Mouse (Mus musculus) neural tube, embryonic 13.5 days (tissue): ENCODE measurements around the gene Bola1. TPM values are rescaled to one million over a fixed set of nuclear protein-coding genes. Genes with fewer than 3 reads are reported as not detected.
"Not testable (repeated sequence)": the region's sequence is repeated elsewhere in the genome, so short reads cannot be mapped to it uniquely, and the experiment has no call there.

Experiments used
- ATAC-seq: fragments of 200-750 bp; cut with Nextera tagmentation; 2 replicates; pipeline ENCODE4 v1.8.0; 2017; ENCODE audit warnings: low read depth, mild to moderate bottlenecking, moderate TSS enrichment, moderate library complexity
- H3K27ac ChIP-seq: fragments of 300-500 bp; sonication (generic); replicated peaks from 2 replicates; pipeline ENCODE4 v1.5.1; 2015; ENCODE audit warnings: moderate library complexity, mild to moderate bottlenecking, inconsistent platforms
- H3K27me3 ChIP-seq: fragments of 300-500 bp; sonication (generic); 2 replicates; pipeline ENCODE4 v1.6.1; 2015; ENCODE audit warnings: mild to moderate bottlenecking, inconsistent platforms
- H3K36me3 ChIP-seq: fragments of 300-500 bp; sonication (generic); 2 replicates; pipeline ENCODE4 v1.6.1; 2015; ENCODE audit warnings: mild to moderate bottlenecking, inconsistent platforms
- H3K4me1 ChIP-seq: fragments of 300-500 bp; sonication (generic); replicated peaks from 2 replicates; pipeline ENCODE4 v1.6.1; 2015; ENCODE audit warnings: inconsistent platforms
- H3K4me2 ChIP-seq: fragments of 300-500 bp; sonication (generic); 2 replicates; pipeline ENCODE4 v1.6.1; 2015; ENCODE audit warnings: inconsistent platforms, mild to moderate bottlenecking, moderate library complexity
- H3K4me3 ChIP-seq: fragments of 300-500 bp; sonication (generic); 2 replicates; pipeline ENCODE4 v1.5.1; 2015; ENCODE audit warnings: mild to moderate bottlenecking, inconsistent platforms
- H3K9ac ChIP-seq: fragments of 300-500 bp; sonication (generic); 2 replicates; pipeline ENCODE4 v1.6.1; 2015; ENCODE audit warnings: moderate library complexity, mild to moderate bottlenecking, inconsistent platforms
- H3K9me3 ChIP-seq: fragments of 300-500 bp; sonication (generic); 2 replicates; pipeline ENCODE4 v1.6.1; 2016; ENCODE audit warnings: inconsistent platforms
- WGBS: fragments of 180-500 bp; shearing (Covaris S2); methylation state at CpG from one replicate; pipeline ENCODE4 v1.1.7; 2015; 5-methylcytosine and 5-hydroxymethylcytosine counted together
- polyA plus RNA-seq: library from polyadenylated mRNA; unstranded; fragments of >200 nt; fragmentation: Nextera tagmentation; extraction: Ambion mirVana; gene quantifications from 2 replicates; pipeline ENCODE4 v1.2.1, GENCODE M21; 2015

Bola1 gene
- polyA plus RNA-seq, 1 experiment from 2014 or later = 63.0 TPM

- peak overlapping the region; percentile 73 for H3K4me2 ChIP-seq
- peak overlapping the region; percentile 67 for H3K4me3 ChIP-seq
- peak overlapping the region; percentile 89 for H3K27ac ChIP-seq
- peaks cover 37% of the 10 kb centered on the region for H3K4me1 ChIP-seq
- ATAC-seq = peak; percentile 48
- H3K27me3 ChIP-seq = no peaks in the 10 kb centered on the region
- H3K36me3 ChIP-seq = peaks cover 36% of the 10 kb centered on the region
- 45% methylated on average over 12 of the region's 12 CpGs for WGBS
- peak overlapping the region; percentile 89 for H3K9ac ChIP-seq
- no peaks in the 10 kb centered on the region for H3K9me3 ChIP-seq
Measured at GRCm38 (mm10) chr3:96181510-96182381, 37.8 kb downstream of the Bola1 start.

- peaks cover 41% of the 10 kb centered on the region for H3K4me1 ChIP-seq
- no peaks in the 10 kb centered on the region for H3K27me3 ChIP-seq
- H3K4me3 ChIP-seq = peak within 1 kb of the TSS; percentile 67
- ATAC-seq = peak; percentile 77
- WGBS = 1% methylated on average over 13 of the region's 23 CpGs
- peak within 1 kb of the TSS; percentile 73 for H3K4me2 ChIP-seq
- peaks cover 42% of the 10 kb centered on the region for H3K36me3 ChIP-seq
- peak within 1 kb of the TSS; percentile 89 for H3K27ac ChIP-seq
- H3K9ac ChIP-seq = peak within 1 kb of the TSS; percentile 89
- H3K9me3 ChIP-seq = no peaks in the 10 kb centered on the region
Measured at GRCm38 (mm10) chr3:96180727-96181477, 38.6 kb downstream of the Bola1 start, which contains the start of gene Sv2a. Gene Sv2a (plus strand): TSS chr3:96181151.

- Histone ChIP-seq H3K36me3 (peaks cover 44% of the 10 kb centered on the region), H3K27me3 (no peaks in the 10 kb centered on the region), H3K27ac (0 out of 2 replicates have a peak overlapping the region, but pooled peaks have one; percentile 28), H3K4me2 (no peak overlapping the region), H3K4me3 (no peak overlapping the region), H3K9me3 (no peaks in the 10 kb centered on the region), H3K9ac (no peak overlapping the region), H3K4me1 (peaks cover 50% of the 10 kb centered on the region)
- no peak for ATAC-seq
- WGBS = 66% methylated on average over 4 of the region's 4 CpGs
Measured at GRCm38 (mm10) chr3:96179531-96179930, 40.0 kb downstream of the Bola1 start.

GRCm38 (mm10) chr3:96178902-96179301, 40.6 kb downstream of the Bola1 start:
- H3K27ac ChIP-seq = no peak overlapping the region
- H3K4me1 ChIP-seq = peaks cover 53% of the 10 kb centered on the region
- no peak for ATAC-seq
- peaks cover 46% of the 10 kb centered on the region for H3K36me3 ChIP-seq
- H3K27me3 ChIP-seq = no peaks in the 10 kb centered on the region
- no peak overlapping the region for H3K4me3 ChIP-seq
- H3K9ac ChIP-seq = no peak overlapping the region
- no peak overlapping the region for H3K4me2 ChIP-seq
- 90% methylated on average over 2 of the region's 2 CpGs for WGBS
- H3K9me3 ChIP-seq = no peaks in the 10 kb centered on the region

GRCm38 (mm10) chr3:96178427-96178826, 41.1 kb downstream of the Bola1 start:
- Histone ChIP-seq H3K9ac (no peak overlapping the region), H3K36me3 (peaks cover 48% of the 10 kb centered on the region), H3K4me3 (no peak overlapping the region), H3K4me2 (no peak overlapping the region), H3K9me3 (no peaks in the 10 kb centered on the region), H3K4me1 (peaks cover 57% of the 10 kb centered on the region), H3K27ac (no peak overlapping the region), H3K27me3 (no peaks in the 10 kb centered on the region)
- 94% methylated on average over 4 of the region's 4 CpGs for WGBS
- ATAC-seq = no peak

GRCm38 (mm10) chr3:96175251-96175650, 44.3 kb downstream of the Bola1 start:
- Histone ChIP-seq H3K4me3 (no peak overlapping the region), H3K36me3 (peaks cover 48% of the 10 kb centered on the region), H3K4me2 (no peak overlapping the region), H3K27ac (no peak overlapping the region), H3K27me3 (no peaks in the 10 kb centered on the region), H3K9me3 (no peaks in the 10 kb centered on the region), H3K4me1 (peaks cover 50% of the 10 kb centered on the region), H3K9ac (no peak overlapping the region)
- WGBS = 97% methylated on average over 6 of the region's 6 CpGs
- ATAC-seq = no peak

- not testable (repeated sequence) for H3K9ac ChIP-seq, H3K27ac ChIP-seq, ATAC-seq, H3K9me3 ChIP-seq, H3K27me3 ChIP-seq
- Histone ChIP-seq H3K4me1 (peaks cover 47% of the 10 kb centered on the region), H3K4me2 (0 out of 2 replicates have a peak overlapping the region, but pooled peaks have one; percentile 18), H3K36me3 (peaks cover 48% of the 10 kb centered on the region), H3K4me3 (0 out of 2 replicates have a peak overlapping the region, but pooled peaks have one; percentile 74)
- WGBS = 88% methylated on average over 4 of the region's 4 CpGs
Measured at GRCm38 (mm10) chr3:96174042-96174441, 45.5 kb downstream of the Bola1 start.

GRCm38 (mm10) chr3:96173185-96173584, 46.3 kb downstream of the Bola1 start:
- Histone ChIP-seq H3K9me3 (no peaks in the 10 kb centered on the region), H3K9ac (peak overlapping the region; percentile 90)

GRCm38 (mm10) chr3:96172197-96173178, 47.0 kb downstream of the Bola1 start, which contains the start of gene Sf3b4:
Gene Sf3b4 (plus strand): TSS chr3:96172332.
- ATAC-seq = peak; percentile 94
- Histone ChIP-seq H3K27ac (peak within 1 kb of the TSS; percentile 99), H3K4me2 (peak within 1 kb of the TSS; percentile 96), H3K9ac (peak within 1 kb of the TSS; percentile 90), H3K27me3 (no peaks in the 10 kb centered on the region), H3K9me3 (no peaks in the 10 kb centered on the region), H3K4me3 (peak within 1 kb of the TSS; percentile 74), H3K4me1 (peaks cover 47% of the 10 kb centered on the region), H3K36me3 (peaks cover 33% of the 10 kb centered on the region)
- under 1% methylated on average over 58 of the region's 58 CpGs for WGBS

More at GRCm38 (mm10) chr3:96173185-96173584, 46.3 kb downstream of the Bola1 start:
- peak overlapping the region; percentile 74 for H3K4me3 ChIP-seq
- no peaks in the 10 kb centered on the region for H3K27me3 ChIP-seq
- peaks cover 47% of the 10 kb centered on the region for H3K4me1 ChIP-seq
- H3K4me2 ChIP-seq = peak overlapping the region; percentile 96
- 35% methylated on average over 7 of the region's 7 CpGs for WGBS
- no peak for ATAC-seq
- H3K36me3 ChIP-seq = peaks cover 40% of the 10 kb centered on the region
- H3K27ac ChIP-seq = 0 out of 2 replicates have a peak overlapping the region, but pooled peaks have one; percentile 99

GRCm38 (mm10) chr3:96171583-96172196, 47.8 kb downstream of the Bola1 start:
- Histone ChIP-seq H3K27me3 (no peaks in the 10 kb centered on the region), H3K4me3 (peak overlapping the region; percentile 74), H3K9me3 (no peaks in the 10 kb centered on the region), H3K4me2 (peak overlapping the region; percentile 96), H3K9ac (peak overlapping the region; percentile 90), H3K27ac (peak overlapping the region; percentile 99), H3K4me1 (peaks cover 47% of the 10 kb centered on the region), H3K36me3 (peaks cover 28% of the 10 kb centered on the region)
- ATAC-seq = peak; percentile 29
- 25% methylated on average over 18 of the region's 18 CpGs for WGBS
